Mouse (Mus musculus) brain, embryonic 14.5 days (tissue): ENCODE measurements around the gene Ddb1.

Experiments
- CTCF ChIP-seq: fragments of 200-500 bp; IDR thresholded peaks from 2 replicates; pipeline ENCODE4 v1.5.1; 2012; ENCODE audit warnings: inconsistent platforms, mild to moderate bottlenecking, moderate library complexity, borderline replicate concordance; ENCODE audit not compliant: insufficient read depth, insufficient read length; ENCODE audit errors: extremely low read depth
- POLR2A ChIP-seq: fragments of 200-500 bp; IDR thresholded peaks from 2 replicates; pipeline ENCODE4 v1.6.1; 2012; ENCODE audit warnings: mild to moderate bottlenecking, inconsistent platforms, borderline replicate concordance; ENCODE audit not compliant: poor library complexity, insufficient read depth, insufficient read length, severe bottlenecking; ENCODE audit errors: extremely low read depth

- TF ChIP-seq CTCF (peak; percentile 34; the same call in 1 of the 2 replicates), POLR2A (no peak)
These were observed 29.2 kb downstream of the Ddb1 start, which contains the start of gene Vwce for GRCm38 (mm10) chr19:10634106-10634871.
